Mouse (Mus musculus) left cerebral cortex, postnatal 25 days (tissue): ENCODE data around the gene C1qtnf3. TPM values are rescaled to one million over a fixed set of nuclear protein-coding genes. Genes with fewer than 3 reads are reported as not detected.

ENCODE experiments used
- DNase-seq, 2 experiments: peaks; one replicate each; pipeline ENCODE4 v3.0.0; 2022; ENCODE audit warnings: low spot score in 2 of 2, mixed read lengths in 1 of 2
- intact Hi-C: fragments of 180-260 bp; cut with DNase I; formaldehyde crosslinking; loops from one replicate; pipeline ENCODE4 v1.15.1; 2025
- total RNA-seq, 2 experiments: library from RNA; stranded (reverse); gene quantifications; 2 replicates each; pipeline ENCODE4 v1.2.3; 2021

The C1qtnf3 gene
- not detected for total RNA-seq

DNA sequence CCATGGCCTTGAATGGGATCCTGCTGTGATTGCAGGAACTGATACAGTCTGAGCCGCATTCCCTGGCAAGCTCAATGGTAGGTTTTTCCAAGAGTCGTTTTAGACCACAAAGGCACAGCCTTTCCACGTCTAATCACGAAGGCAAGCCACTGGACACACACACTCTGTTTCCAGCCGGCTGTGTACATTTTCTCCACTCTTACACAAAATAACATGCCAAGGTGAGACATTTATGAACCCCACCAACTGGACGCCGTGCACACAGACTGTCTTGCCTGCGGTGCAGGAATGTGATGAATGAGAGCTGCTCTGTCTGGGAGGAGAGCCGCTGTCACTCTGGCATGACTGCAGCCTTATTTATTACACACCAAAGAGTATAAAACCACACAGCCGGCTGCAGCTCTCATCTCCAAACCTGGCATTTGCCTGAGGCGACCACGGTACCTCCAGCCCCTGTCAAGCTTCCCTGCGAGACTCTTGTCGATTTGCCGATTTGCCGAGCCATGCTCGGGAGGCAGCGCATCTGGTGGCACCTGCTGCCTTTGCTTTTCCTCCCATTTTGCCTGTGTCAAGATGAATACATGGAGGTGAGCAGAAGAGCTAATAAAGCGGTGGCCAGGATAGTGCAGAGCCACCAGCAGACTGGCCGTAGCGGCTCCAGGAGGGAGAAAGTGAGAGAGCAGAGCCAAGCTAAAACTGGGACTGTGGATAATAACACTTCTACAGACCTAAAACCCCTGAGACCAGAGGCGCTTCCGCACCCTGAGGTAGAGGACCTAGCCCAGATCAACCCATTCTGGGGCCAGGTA is at the start of gene C1qtnf3:
Gene C1qtnf3 (plus strand): TSS at position 382 of the 809 bp plus-strand sequence.
- DNase-seq, result no peak
- intact Hi-C loops, result no loop called here

GRCm38 (mm10) chr15:10902360-10902759 is 49.8 kb upstream of the C1qtnf3 start:
- intact Hi-C loops, result loop anchor here (10.0 kb wide), 1 partner anchor 1448 kb away; no protein-coding TSS in a partner anchor

DNA sequence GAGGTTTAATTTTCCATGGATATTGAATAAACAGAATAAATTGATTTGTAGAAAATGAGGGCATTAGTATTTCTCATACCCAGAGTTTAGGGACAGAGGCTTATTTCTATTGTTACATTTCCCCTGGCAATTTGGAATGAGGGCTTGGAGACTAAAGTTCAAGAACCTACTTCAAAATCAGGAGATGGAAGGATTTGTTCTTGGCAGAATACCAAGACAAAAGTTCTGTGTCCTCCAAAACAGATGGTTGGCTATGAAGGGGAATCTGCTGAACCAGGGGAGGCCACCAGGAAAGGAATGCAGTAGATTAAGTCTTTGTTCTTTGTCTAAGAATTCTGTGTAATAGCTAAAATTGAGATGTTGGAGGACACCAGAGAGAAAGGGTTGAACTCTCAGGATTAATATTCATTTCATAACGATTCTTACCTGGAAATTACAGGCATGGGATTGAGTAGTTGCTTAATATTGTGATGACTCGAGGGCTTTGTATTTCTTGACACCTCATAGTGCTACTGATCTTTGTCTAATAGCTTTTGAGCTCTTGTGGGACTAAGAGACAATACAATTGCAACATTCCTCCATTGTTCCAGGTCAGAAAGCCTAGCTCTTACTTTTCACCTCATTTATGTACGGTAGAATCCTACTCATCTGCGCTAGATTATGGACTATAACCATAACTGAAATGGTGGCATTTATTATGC is 35.4 kb upstream of the C1qtnf3 start:
- DNase-seq, result no peak
- intact Hi-C loops, result no loop called here

More at GRCm38 (mm10) chr15:10902360-10902759, 49.8 kb upstream of the C1qtnf3 start:
- DNase-seq, result no peak

GRCm38 (mm10) chr15:10917312-10917660 is 34.8 kb upstream of the C1qtnf3 start:
- intact Hi-C loops, result no loop called here
- no peak for DNase-seq

GRCm38 (mm10) chr15:10920212-10920611 is 31.9 kb upstream of the C1qtnf3 start:
- intact Hi-C loops, result loop anchor here (2.0 kb wide), 3 partner anchors 119 to 461 kb away; no protein-coding TSS in a partner anchor
- no peak for DNase-seq

DNA sequence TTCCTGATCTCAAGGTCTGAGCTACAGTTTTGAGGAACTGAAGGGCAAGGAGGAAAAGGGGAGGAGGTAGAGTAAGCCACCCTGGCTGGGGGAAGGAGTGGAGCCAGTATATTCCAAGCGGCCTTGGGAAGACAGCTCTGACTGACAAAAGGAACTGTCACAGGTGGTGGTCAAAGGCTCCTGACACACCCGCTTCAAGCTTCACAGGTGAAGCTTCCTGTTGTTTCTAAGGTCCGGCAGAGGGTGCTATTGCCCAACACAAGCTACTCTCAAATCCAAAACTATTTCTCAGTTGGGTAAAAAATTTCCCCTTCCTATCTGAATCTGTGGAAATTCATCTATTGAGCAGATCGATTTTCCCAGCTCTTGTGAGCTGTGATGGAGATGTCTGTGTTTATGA is 31.1 kb upstream of the C1qtnf3 start:
- intact Hi-C loops, result loop anchor here (1.0 to 2.0 kb wide), 4 partner anchors 60 to 460 kb away; partner anchors contain the start of gene Amacr

GRCm38 (mm10) chr15:10922061-10922460 is 30.1 kb upstream of the C1qtnf3 start:
- intact Hi-C loops, result no loop called here
- no peak for DNase-seq

More for the DNA sequence above, 31.1 kb upstream of the C1qtnf3 start:
- DNase-seq, result peak; percentile 13 to 37

DNA sequence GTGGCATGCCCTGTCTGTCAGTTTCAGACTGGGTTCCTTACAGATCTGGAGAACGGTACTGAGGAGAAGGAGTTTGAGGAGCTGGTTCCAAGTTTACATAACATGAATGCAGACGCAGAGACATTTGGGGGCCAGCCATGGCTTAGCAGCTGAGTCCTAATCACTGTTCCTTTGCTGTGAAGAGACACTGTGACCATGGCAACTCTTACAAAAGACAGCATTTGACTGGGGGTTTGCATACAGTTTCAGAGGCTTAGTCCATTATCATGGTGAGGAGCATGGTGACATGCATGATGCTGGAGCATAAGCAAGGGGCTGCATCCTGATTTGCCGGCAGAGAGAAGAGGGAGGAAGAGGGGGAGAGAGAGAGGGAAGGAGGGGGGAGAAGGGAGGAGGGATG is 29.6 kb upstream of the C1qtnf3 start:
- DNase-seq, result peak in 1 of 2 experiments; percentile 28
- intact Hi-C loops, result no loop called here

DNA sequence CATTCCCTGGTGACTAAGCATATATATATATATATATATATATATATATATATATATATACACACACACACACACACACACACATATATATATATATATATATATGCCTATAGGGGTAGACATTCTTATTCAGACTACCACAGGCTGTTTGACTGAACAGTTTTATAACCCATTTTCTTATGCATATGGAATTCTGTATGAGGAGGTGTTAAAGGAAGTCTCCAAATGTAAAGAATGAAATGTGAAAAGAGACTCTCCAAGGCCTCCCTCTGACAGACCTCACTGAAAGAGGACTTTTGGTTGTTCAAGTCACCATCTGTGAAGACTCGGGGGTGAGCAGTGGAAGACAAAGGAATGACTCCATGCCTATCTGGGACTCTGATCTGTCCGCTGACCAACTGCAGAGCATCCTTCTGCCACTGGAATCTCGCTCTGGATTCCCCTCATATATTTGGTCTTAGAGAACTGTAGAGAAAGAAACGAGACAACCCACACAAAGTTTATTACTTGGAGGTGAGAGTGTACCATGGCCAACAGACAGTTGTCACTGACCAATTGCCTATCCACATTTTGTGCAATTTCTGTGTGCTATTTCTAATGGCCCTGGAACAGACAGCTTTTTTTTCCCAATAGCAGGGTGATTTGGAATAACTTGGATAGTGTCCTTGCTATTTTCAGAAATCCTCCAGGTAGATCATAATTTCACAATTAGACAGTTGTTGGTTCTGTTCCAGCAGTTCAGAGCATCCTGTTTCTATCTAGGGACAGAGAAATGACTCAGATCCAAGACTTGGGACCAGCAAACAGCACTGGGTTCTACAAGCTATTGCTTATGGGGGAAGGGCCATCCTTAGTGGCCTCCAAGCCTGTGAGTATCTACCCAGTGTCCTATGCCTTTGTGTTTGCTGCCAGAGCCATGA is 28.8 kb upstream of the C1qtnf3 start:
- DNase-seq, result peak in 1 of 2 experiments; percentile 18
- intact Hi-C loops, result no loop called here

DNA sequence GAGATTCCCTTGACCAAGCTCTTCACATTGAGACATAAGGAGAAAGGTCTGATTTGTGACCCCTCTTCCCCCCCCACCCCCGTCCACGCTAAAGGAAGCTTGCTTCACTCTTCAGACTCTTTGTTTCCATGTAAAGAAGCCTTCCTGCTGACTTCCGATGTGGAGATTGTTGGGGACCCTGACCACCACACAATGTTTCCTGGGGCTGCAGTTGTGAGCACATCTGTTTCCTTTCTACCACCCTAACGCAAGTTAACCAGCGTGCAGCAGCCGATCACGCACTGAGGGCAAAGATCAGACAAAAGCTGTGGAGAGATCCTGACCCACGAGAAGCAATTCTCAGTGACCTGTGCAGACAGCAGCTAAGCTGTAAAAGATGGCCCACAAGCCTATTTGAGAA is 24.8 kb upstream of the C1qtnf3 start:
- intact Hi-C loops, result no loop called here
- DNase-seq, result no peak

DNA sequence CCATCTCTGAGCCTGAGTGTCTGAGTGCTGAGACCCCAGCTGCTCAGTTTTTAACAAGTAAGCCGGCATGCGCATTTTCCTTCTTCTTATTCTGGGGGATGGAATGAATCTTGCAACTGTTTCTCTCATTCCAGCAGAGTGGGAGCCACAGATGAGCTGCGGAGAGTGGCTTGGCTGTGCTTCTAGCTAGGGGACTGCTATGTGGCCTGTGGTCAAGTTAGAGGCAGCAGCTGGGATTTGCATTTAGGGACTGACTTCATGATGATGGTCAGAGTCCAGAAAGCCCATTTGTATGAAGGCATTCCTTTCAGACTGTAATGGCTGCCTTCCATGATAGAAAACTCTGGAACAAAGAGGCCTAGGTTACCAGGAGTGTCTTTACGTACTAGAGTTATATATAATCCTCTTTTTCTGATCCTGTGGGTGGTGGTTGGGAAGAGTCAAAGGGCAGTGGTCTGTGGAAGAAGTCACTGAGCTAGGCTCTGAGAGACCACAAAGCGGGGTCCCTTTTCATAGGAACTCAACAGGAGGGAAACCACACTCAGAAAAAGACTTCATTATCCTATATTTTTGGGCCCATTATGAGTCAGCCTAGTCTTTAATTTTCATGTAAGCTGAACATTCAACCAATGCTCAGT is 23.4 kb upstream of the C1qtnf3 start:
- intact Hi-C loops, result no loop called here
- no peak for DNase-seq

DNA sequence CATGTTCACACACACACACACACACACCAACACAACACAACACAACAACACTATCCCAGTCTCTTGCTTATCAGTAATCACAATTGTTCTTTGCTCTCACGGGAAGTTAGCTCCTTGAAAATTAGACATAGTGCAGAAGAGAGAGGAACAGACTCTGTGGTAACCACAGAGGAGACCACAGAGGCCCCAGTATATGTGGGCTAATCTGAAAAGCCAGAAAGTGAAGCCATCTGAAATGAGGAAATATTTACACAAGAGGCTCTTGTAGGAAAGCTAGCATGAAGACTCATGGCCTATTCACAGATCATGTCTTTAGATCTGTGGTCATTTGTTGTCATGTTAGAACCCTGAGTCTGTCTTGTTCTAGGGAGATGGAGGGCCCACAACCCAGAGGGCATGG is 18.2 kb upstream of the C1qtnf3 start:
- no peak for DNase-seq
- intact Hi-C loops, result no loop called here

DNA sequence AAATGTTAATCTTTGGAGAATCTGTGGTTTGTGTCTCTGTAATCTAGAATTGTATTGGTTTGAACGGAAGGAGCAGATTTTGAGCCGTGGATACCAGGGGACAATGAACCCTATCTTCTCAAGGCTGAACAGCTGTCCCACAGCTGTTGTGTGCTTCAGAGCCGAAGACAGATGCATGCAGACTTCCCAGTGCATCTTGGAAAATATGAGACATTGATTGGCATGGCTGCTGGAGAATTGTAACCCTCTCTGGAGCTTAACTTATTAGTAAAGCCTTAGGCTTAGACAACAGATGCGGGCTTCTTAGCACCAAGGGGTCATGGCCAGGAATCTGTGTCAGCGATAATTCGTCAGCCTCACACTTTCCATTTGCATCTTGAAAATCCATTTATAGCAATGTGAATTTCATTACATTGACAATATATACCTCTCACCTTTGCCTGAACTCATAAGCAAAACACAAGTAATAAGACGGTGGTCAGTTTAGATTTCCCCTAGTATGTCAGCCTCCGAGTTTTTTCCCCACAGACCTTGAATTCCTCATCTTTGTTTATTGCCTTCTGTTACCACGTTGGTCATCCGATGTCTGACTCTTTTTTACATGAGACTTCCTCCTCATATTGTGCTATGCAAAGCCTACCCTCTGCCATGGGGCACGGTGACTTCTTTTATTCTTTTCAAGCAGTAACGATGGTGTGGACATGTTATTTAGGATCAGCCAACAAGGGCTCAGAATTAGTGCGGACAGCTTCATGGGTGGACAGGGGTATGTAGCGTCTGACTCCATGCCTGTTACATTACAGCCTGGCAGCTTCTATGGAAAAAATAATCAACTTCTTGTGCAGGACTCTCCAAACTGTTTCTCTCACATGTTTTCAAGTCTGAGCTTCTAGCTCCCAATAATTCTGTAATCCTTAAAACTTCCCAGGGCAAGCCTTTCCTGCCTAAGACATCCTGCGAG is 11.7 kb upstream of the C1qtnf3 start:
- no peak for DNase-seq
- intact Hi-C loops, result no loop called here

DNA sequence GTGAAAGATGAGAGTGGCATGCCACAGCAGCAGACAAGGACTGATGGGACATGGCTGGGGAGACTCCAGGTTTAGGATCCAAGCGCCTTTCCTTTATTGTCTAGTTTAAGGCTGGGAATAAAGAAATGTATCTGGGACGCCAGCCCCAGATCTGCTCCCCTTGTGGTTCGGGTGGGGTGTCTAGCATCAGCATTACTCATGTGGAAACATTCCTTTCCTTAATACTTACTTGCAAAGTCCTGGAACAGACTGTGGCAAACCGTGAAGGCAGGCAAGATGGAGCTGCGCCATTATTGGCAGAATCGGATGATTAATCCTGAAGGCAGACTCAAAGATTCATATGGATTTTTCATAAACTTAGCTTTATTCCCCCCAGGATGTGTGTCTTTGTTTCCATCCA is 10.2 kb upstream of the C1qtnf3 start:
- no peak for DNase-seq
- intact Hi-C loops, result no loop called here

DNA sequence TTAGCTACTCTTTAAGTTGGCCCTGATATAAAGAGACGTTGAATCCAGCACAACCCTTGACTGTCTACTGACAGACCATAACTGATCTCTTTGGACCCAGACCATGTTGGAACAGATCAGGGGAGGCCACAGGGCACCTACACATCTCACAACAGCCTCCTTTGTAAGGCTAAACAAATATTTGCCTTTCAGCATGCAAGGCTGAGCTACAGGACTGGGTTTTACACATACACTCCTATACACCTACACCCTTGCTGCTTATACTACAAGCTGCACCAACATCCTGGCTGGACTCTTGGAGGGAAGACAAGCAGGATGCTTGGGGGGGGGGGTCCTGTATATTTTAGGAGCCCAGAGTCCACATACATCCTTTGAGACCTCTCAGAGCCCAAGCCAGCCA is 4.3 kb upstream of the C1qtnf3 start:
- DNase-seq, result no peak
- intact Hi-C loops, result no loop called here

GRCm38 (mm10) chr15:10952760-10953305 is 701 bp downstream of the C1qtnf3 start:
- intact Hi-C loops, result no loop called here
- no peak for DNase-seq

DNA sequence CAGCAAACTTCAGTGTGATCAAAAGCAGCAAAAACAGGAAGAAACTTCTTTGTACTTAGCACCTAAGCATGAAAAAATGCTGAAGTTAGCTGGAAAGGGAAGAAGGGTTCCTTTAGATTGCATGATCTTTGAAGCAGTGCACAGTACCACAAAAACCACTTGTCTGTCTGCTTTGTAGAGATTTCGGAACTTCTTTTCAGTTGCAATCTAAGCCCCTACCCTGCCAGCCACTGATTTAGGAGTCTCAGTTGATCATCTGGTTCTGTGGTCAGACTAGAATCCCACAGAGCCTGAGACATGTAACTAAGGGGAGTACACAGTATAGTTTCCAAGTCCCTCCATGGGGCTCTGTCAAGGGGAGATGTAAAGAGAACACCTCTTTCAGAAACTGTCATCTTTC is 1.3 kb downstream of the C1qtnf3 start:
- DNase-seq, result no peak
- intact Hi-C loops, result no loop called here

- DNase-seq, result no peak
- intact Hi-C loops, result no loop called here
Measured at GRCm38 (mm10) chr15:10954381-10955016, 2.4 kb downstream of the C1qtnf3 start.
